ENCODE assay signal across 10 mouse cellular contexts in the genomic region with DNA sequence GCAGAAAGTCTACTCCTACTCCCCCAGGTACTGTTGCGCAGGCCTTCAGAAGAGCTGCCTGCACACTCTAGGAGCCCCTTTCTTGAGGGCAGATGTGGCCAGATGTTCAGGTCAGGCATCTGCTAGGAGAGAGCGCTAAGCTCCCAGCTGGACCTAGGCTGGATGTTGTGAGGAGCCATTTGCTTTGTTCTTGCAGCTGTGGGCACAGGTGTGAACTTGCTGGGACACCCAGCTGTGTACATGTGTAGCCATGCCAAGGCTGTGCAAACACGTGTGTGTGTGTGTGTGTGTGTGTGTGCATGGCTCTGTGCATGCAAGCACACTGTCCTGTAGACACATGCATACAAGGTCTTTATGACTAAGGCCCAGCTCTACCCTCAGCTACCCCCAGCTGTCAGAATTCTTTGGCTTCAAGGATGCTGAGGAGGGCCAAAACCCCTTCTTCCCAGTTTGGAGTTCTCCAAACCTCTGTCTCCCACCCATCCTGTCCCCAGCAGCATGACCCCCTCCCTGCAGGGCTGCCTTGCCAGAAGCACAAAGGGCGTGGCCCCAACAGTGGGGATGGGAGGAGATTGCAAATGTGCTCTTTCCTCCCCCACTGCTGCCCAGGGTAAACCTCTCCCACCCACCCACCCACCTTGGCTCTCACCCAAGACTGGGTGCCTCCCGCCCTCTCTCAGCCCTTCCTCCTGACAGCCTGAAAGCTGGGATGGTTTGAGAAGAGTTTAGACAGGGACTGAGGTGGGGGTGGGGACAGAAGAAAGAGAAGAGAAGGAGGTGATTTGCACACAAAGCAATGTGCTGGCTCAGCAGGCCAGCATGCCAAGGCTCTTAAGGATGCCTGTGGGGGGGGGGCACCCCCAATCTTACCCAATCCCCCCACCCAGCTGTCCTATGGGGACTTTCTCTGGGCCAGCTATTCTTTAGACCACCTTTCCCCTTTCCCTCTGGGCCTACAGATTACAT. TPM values are rescaled to one million over a fixed set of nuclear protein-coding genes. Genes with fewer than 3 reads are reported as not detected.
DNase-seq lines count a peak whose midpoint lies in the region; ATAC-seq and TF ChIP-seq lines count a peak whose summit lies in the region.
"Had no signal": no experiment of that assay in that cellular context is flagged by ENCODE, and none has a peak within 500 bp of the region (broad histone marks: within the 10 kb centered on the region; RNA-seq: fewer than 3 reads in every experiment).

No protein-coding gene starts in this region.

- peak overlapping the region; percentile 85 for H3K27ac ChIP-seq in kidney, embryonic 14.5 days (ENCODE audit: low read depth, low read length)
- H3K27ac ChIP-seq in MEL (ENCODE audit: control insufficient read depth, low read depth, low read length) = no peak overlapping the region
- peak overlapping the region; percentile 51; the same call in 1 of the 2 replicates for H3K27ac ChIP-seq in liver, embryonic 11.5 days (ENCODE audit: low read depth, low read length)

- TF ChIP-seq CTCF in MEL (IDR thresholded peaks at IDR 0.05 in 2 of 3, conservative IDR thresholded peaks at IDR 0.05 in 1 of 3; ENCODE audit: control insufficient read depth in 1 of 3, insufficient read depth in 1 of 3, low read depth in 2 of 3, low read length in 3 of 3, poor library complexity in 1 of 3, severe bottlenecking in 1 of 3) = no peak

- no peaks in the 10 kb centered on the region for H3K27me3 ChIP-seq in kidney, embryonic 14.5 days (ENCODE audit: control insufficient read depth, insufficient read depth, low read length)
- no peaks in the 10 kb centered on the region for H3K27me3 ChIP-seq in MEL (ENCODE audit: control insufficient read depth in 1 of 2, insufficient read depth in 2 of 2, low read length in 2 of 2)
- H3K27me3 ChIP-seq in liver, embryonic 11.5 days (replicated peaks; ENCODE audit: control insufficient read depth, insufficient read depth, low read length) = peaks cover 2% of the 10 kb centered on the region; the same call in 1 of the 2 replicates

- TF ChIP-seq RAD21 in MEL (IDR thresholded peaks at IDR 0.05; ENCODE audit: low read depth, low read length) = no peak

- no peak overlapping the region for H3K9ac ChIP-seq in kidney, embryonic 14.5 days (ENCODE audit: low read depth, low read length)
- no peak overlapping the region for H3K9ac ChIP-seq in MEL (ENCODE audit: control insufficient read depth, low read depth, low read length, poor library complexity, severe bottlenecking)
- H3K9ac ChIP-seq in liver, embryonic 11.5 days (ENCODE audit: low read depth, low read length) = peak overlapping the region; percentile 32; the same call in 1 of the 2 replicates

- DNase-seq in kidney, adult 11 months = no peak
- DNase-seq in MEL (ENCODE audit: low read depth, low spot score) = peak; percentile 52
- DNase-seq in heart, adult 18-20 months = peak; percentile 61 to 64
- DNase-seq in liver, embryonic 11.5 days (ENCODE audit: low spot score) = no peak
- no peak for DNase-seq in cerebellum, adult 11 months
- DNase-seq in right cerebral cortex, postnatal 25 days = no peak

- peak; percentile 5; the same call in 1 of the 2 replicates for ATAC-seq in kidney, embryonic 14.5 days (ENCODE audit: low FRiP score, low TSS enrichment)
- ATAC-seq in liver, embryonic 11.5 days (replicated peaks; ENCODE audit: low FRiP score) = no peak
- ATAC-seq in cerebellum, adult (ENCODE audit: insufficient number of reproducible peaks, low FRiP score, low TSS enrichment) = no peak

- no peaks in the 10 kb centered on the region for H3K79me2 ChIP-seq in MEL (ENCODE audit: control insufficient read depth, insufficient read depth, low read length, poor library complexity)

- no peak for TF ChIP-seq POLR2A in MEL (IDR thresholded peaks at IDR 0.05; ENCODE audit: control insufficient read depth in 1 of 2, insufficient read depth in 1 of 2, low read depth in 1 of 2, low read length in 2 of 2, poor library complexity in 1 of 2)

- WGBS in kidney, embryonic 14.5 days = 27% methylated on average over 5 of the region's 5 CpGs
- WGBS in liver, embryonic 11.5 days = 48% methylated on average over 5 of the region's 5 CpGs

- no peak overlapping the region for H3K4me2 ChIP-seq in kidney, embryonic 14.5 days (replicated peaks; ENCODE audit: low read depth, low read length)
- H3K4me2 ChIP-seq in liver, embryonic 11.5 days = no peak overlapping the region

- H3K9me3 ChIP-seq in kidney, embryonic 14.5 days (ENCODE audit: control insufficient read depth, low read length) = no peaks in the 10 kb centered on the region
- H3K9me3 ChIP-seq in MEL (replicated peaks; ENCODE audit: insufficient read depth, low read length) = no peaks in the 10 kb centered on the region
- no peaks in the 10 kb centered on the region for H3K9me3 ChIP-seq in liver, embryonic 11.5 days (ENCODE audit: control insufficient read depth, low read length)

- peaks cover 50% of the 10 kb centered on the region for H3K4me1 ChIP-seq in kidney, embryonic 14.5 days (ENCODE audit: control insufficient read depth, insufficient read depth, low read length)
- peaks cover 0 to 39% of the 10 kb centered on the region in 2 experiments; a peak in 3 of 4 replicates for H3K4me1 ChIP-seq in MEL (ENCODE audit: control insufficient read depth in 1 of 2, insufficient read depth in 2 of 2, low read length in 2 of 2)
- peaks cover 51% of the 10 kb centered on the region for H3K4me1 ChIP-seq in liver, embryonic 11.5 days (replicated peaks; ENCODE audit: control insufficient read depth, insufficient read depth, low read length)

- TF ChIP-seq EP300 in MEL (IDR thresholded peaks at IDR 0.05; ENCODE audit: low read depth in 1 of 2, low read length in 2 of 2) = no peak

- H3K4me3 ChIP-seq in kidney, embryonic 14.5 days (ENCODE audit: low read length) = no peak overlapping the region
- H3K4me3 ChIP-seq in MEL (ENCODE audit: control insufficient read depth in 1 of 2, insufficient read depth in 1 of 2, low read depth in 2 of 2, low read length in 2 of 2) = no peak overlapping the region
- H3K4me3 ChIP-seq in liver, embryonic 11.5 days (ENCODE audit: low read depth, low read length) = no peak overlapping the region
- H3K4me3 ChIP-seq: left cerebral cortex, adult 2 months had no signal

- H3K36me3 ChIP-seq in kidney, embryonic 14.5 days (ENCODE audit: control insufficient read depth, insufficient read depth, low read length) = no peaks in the 10 kb centered on the region
- H3K36me3 ChIP-seq in MEL (ENCODE audit: control insufficient read depth in 1 of 2, insufficient read depth in 2 of 2, low read length in 2 of 2) = peaks cover 0 to 17% of the 10 kb centered on the region in 2 experiments; a peak in 1 of 4 replicates
- no peaks in the 10 kb centered on the region for H3K36me3 ChIP-seq in liver, embryonic 11.5 days (ENCODE audit: control insufficient read depth, insufficient read depth, low read length)

TF ChIP-seq in MEL, 35 proteins besides CTCF, POLR2A, EP300 and RAD21:
- TF ChIP-seq TCF12 (IDR thresholded peaks at IDR 0.05; ENCODE audit: low read depth, low read length) = no peak
- no peak for TF ChIP-seq CHD2 (IDR thresholded peaks at IDR 0.05; ENCODE audit: low read length)
- TF ChIP-seq POLR2AphosphoS2 (IDR thresholded peaks at IDR 0.05; ENCODE audit: low read length) = no peak
- no peak for TF ChIP-seq BHLHE40 (IDR thresholded peaks at IDR 0.05; ENCODE audit: borderline replicate concordance, low read depth, low read length)
- no peak for TF ChIP-seq CHD1 (IDR thresholded peaks at IDR 0.05; ENCODE audit: low read depth, low read length)

RNA-seq across cellular contexts. Expression of a gene that starts 7.2 kb away (rescaled TPM):
- 44.2 and 57.9 TPM in 2 replicates for polyA plus RNA-seq in kidney, embryonic 14.5 days (2014; fragmentation: Nextera tagmentation; extraction: Ambion mirVana)
- total RNA-seq in MEL (2012; rRNA removed) = 0.23 and 0.27 TPM in 2 replicates
- under 1 TPM in 1 of 2 experiments, not detected in 1; 0.86 TPM for polyA plus RNA-seq in MEL (2012; ENCODE audit: insufficient read depth in 1 of 2, insufficient read length in 2 of 2, low read depth in 1 of 2, low replicate concordance in 2 of 2, missing spikeins in 1 of 2)
- 1 to 10 TPM; 6.9 to 7.4 TPM for total RNA-seq in heart, adult 18-20 months (2021)
- polyA plus RNA-seq in liver, embryonic 11.5 days (2014; fragmentation: Nextera tagmentation; extraction: Ambion mirVana) = 28.6 and 29.3 TPM in 2 replicates

RNA-seq across cellular contexts. Expression of a gene that starts 10.4 kb away (rescaled TPM):
- polyA plus RNA-seq in kidney, embryonic 14.5 days (2014; fragmentation: Nextera tagmentation; extraction: Ambion mirVana) = 2.5 and 4.8 TPM in 2 replicates
- total RNA-seq in MEL (2012; rRNA removed) = 0.33 and 0.42 TPM in 2 replicates
- polyA plus RNA-seq in MEL (2012; ENCODE audit: insufficient read depth in 1 of 2, insufficient read length in 2 of 2, low read depth in 1 of 2, low replicate concordance in 2 of 2, missing spikeins in 1 of 2) = 1 to 10 TPM in 1 of 2 experiments, not detected in 1; 1.3 TPM
- total RNA-seq in heart, adult 18-20 months (2021) = 1 to 10 TPM; 1.9 to 2.4 TPM
- polyA plus RNA-seq in liver, embryonic 11.5 days (2014; fragmentation: Nextera tagmentation; extraction: Ambion mirVana) = 1.3 and 1.4 TPM in 2 replicates

RNA-seq across cellular contexts. Expression of a gene that starts 19.5 kb away (rescaled TPM):
- polyA plus RNA-seq in kidney, embryonic 14.5 days (2014; fragmentation: Nextera tagmentation; extraction: Ambion mirVana) = 43.3 and 57.5 TPM in 2 replicates
- 22.3 and 29.6 TPM in 2 replicates for total RNA-seq in MEL (2012; rRNA removed)
- 10 to 100 TPM in 1 of 2 experiments, not detected in 1; 78.6 TPM for polyA plus RNA-seq in MEL (2012; ENCODE audit: insufficient read depth in 1 of 2, insufficient read length in 2 of 2, low read depth in 1 of 2, low replicate concordance in 2 of 2, missing spikeins in 1 of 2)
- 10 to 100 TPM; 11.8 to 16.2 TPM for total RNA-seq in heart, adult 18-20 months (2021)
- polyA plus RNA-seq in liver, embryonic 11.5 days (2014; fragmentation: Nextera tagmentation; extraction: Ambion mirVana) = 61.2 and 61.3 TPM in 2 replicates

RNA-seq across cellular contexts. Expression of a gene that starts 22.0 kb away (rescaled TPM):
- polyA plus RNA-seq in kidney, embryonic 14.5 days (2014; fragmentation: Nextera tagmentation; extraction: Ambion mirVana) = 1.2 and 1.5 TPM in 2 replicates
- 1.1 and 2.1 TPM in 2 replicates for total RNA-seq in MEL (2012; rRNA removed)
- polyA plus RNA-seq in MEL (2012; ENCODE audit: insufficient read depth in 1 of 2, insufficient read length in 2 of 2, low read depth in 1 of 2, low replicate concordance in 2 of 2, missing spikeins in 1 of 2) = under 1 TPM in 1 of 2 experiments, not detected in 1; 0.75 TPM
- 1 to 10 TPM in 1 of 2 experiments, under 1 TPM in 1; 0.93 to 2.7 TPM for total RNA-seq in heart, adult 18-20 months (2021)
- 1.1 TPM in 2 replicates for polyA plus RNA-seq in liver, embryonic 11.5 days (2014; fragmentation: Nextera tagmentation; extraction: Ambion mirVana)
- total RNA-seq: common myeloid progenitor, adult 5-6 weeks had no signal

RNA-seq across cellular contexts. Expression of a gene that starts 22.0 kb away (rescaled TPM):
- 35.7 and 44.8 TPM in 2 replicates for polyA plus RNA-seq in kidney, embryonic 14.5 days (2014; fragmentation: Nextera tagmentation; extraction: Ambion mirVana)
- 6.9 and 7.8 TPM in 2 replicates for total RNA-seq in MEL (2012; rRNA removed)
- 1 to 10 TPM in 1 of 2 experiments, not detected in 1; 9.6 TPM for polyA plus RNA-seq in MEL (2012; ENCODE audit: insufficient read depth in 1 of 2, insufficient read length in 2 of 2, low read depth in 1 of 2, low replicate concordance in 2 of 2, missing spikeins in 1 of 2)
- total RNA-seq in heart, adult 18-20 months (2021) = 10 to 100 TPM; 46.0 TPM
- 19.1 and 21.3 TPM in 2 replicates for polyA plus RNA-seq in liver, embryonic 11.5 days (2014; fragmentation: Nextera tagmentation; extraction: Ambion mirVana)

Comparison
In these comparisons a context has a peak if more than half of its experiments do, and no peak if none do; other contexts are left out.
1. DNase-seq: peak in MEL (single experiment) and heart, adult 18-20 months (2 of 2); none in kidney, adult 11 months (single experiment), liver, embryonic 11.5 days (single experiment), cerebellum, adult 11 months (single experiment) and right cerebral cortex, postnatal 25 days (single experiment).
2. RNA of a gene that starts 7.2 kb away (polyA plus RNA-seq): 44.2 to 57.9 TPM in kidney, embryonic 14.5 days and 28.6 to 29.3 TPM in liver, embryonic 11.5 days; 0.86 TPM in MEL; every median in the first group is over 10 times any median in the second.